Mouse (Mus musculus): Measurements from ENCODE around the gene Dnajc5.
A peak's percentile ranks its signal among the peaks of the same experiment; 100 is the strongest.

The Dnajc5 gene

GRCm38 (mm10) chr2:181511231-181511630 is 9.1 kb upstream of the Dnajc5 start:
- no peak for DNase-seq (ENCODE audit: low read depth, low spot score)

GRCm38 (mm10) chr2:181519201-181519600 is 1.1 kb upstream of the Dnajc5 start:
- no peak for DNase-seq (ENCODE audit: low read depth, low spot score)

- no peak for DNase-seq (ENCODE audit: low read depth, low spot score)
Observed at GRCm38 (mm10) chr2:181520936-181521227, 597 bp downstream of the Dnajc5 start.

GRCm38 (mm10) chr2:181521491-181521890 is 1.2 kb downstream of the Dnajc5 start:
- no peak for DNase-seq (ENCODE audit: low read depth, low spot score)

- peak; percentile 14 for DNase-seq (ENCODE audit: low read depth, low spot score)
Observed at GRCm38 (mm10) chr2:181522811-181523210, 2.5 kb downstream of the Dnajc5 start.

GRCm38 (mm10) chr2:181525526-181525925 is 5.2 kb downstream of the Dnajc5 start:
- no peak for DNase-seq (ENCODE audit: low read depth, low spot score)

GRCm38 (mm10) chr2:181529076-181529475 is 8.8 kb downstream of the Dnajc5 start:
- no peak for DNase-seq (ENCODE audit: low read depth, low spot score)

- DNase-seq (ENCODE audit: low read depth, low spot score), result no peak
Observed at GRCm38 (mm10) chr2:181532589-181532988, 12.3 kb downstream of the Dnajc5 start.

- no peak for DNase-seq (ENCODE audit: low read depth, low spot score)
Observed at GRCm38 (mm10) chr2:181536410-181536809, 16.1 kb downstream of the Dnajc5 start.

GRCm38 (mm10) chr2:181537444-181538047 is 17.3 kb downstream of the Dnajc5 start:
- DNase-seq (ENCODE audit: low read depth, low spot score), result no peak

- DNase-seq (ENCODE audit: low read depth, low spot score), result no peak
Observed at GRCm38 (mm10) chr2:181541761-181542380, 21.6 kb downstream of the Dnajc5 start.

- no peak for DNase-seq (ENCODE audit: low read depth, low spot score)
Observed at GRCm38 (mm10) chr2:181546142-181546541, 25.9 kb downstream of the Dnajc5 start.

- DNase-seq (ENCODE audit: low read depth, low spot score), result no peak
Observed at GRCm38 (mm10) chr2:181548227-181548626, 27.9 kb downstream of the Dnajc5 start.

GRCm38 (mm10) chr2:181548682-181549081 is 28.4 kb downstream of the Dnajc5 start:
- DNase-seq (ENCODE audit: low read depth, low spot score), result no peak

GRCm38 (mm10) chr2:181550233-181550632 is 29.9 kb downstream of the Dnajc5 start:
- no peak for DNase-seq (ENCODE audit: low read depth, low spot score)

- no peak for DNase-seq (ENCODE audit: low read depth, low spot score)
Observed at GRCm38 (mm10) chr2:181553772-181554171, 33.5 kb downstream of the Dnajc5 start.

GRCm38 (mm10) chr2:181567338-181567737 is 47.1 kb downstream of the Dnajc5 start:
- DNase-seq (ENCODE audit: low read depth, low spot score), result no peak

- peak; percentile 28 for DNase-seq (ENCODE audit: low read depth, low spot score)
Observed at GRCm38 (mm10) chr2:181568272-181569008, 48.2 kb downstream of the Dnajc5 start.

GRCm38 (mm10) chr2:181569856-181570255 is 49.6 kb downstream of the Dnajc5 start:
- DNase-seq (ENCODE audit: low read depth, low spot score), result no peak

GRCm38 (mm10) chr2:181570375-181570774 is 50.1 kb downstream of the Dnajc5 start:
- DNase-seq (ENCODE audit: low read depth, low spot score), result no peak

GRCm38 (mm10) chr2:181570921-181571595 is 50.8 kb downstream of the Dnajc5 start:
- DNase-seq (ENCODE audit: low read depth, low spot score), result no peak

GRCm38 (mm10) chr2:181571941-181572670 is 51.8 kb downstream of the Dnajc5 start:
- DNase-seq (ENCODE audit: low read depth, low spot score), result no peak
